Mouse (Mus musculus): ENCODE results near the gene S1pr2. TPM values are rescaled to one million over a fixed set of nuclear protein-coding genes. Genes with fewer than 3 reads are reported as not detected.
A peak's percentile ranks its signal among the peaks of the same experiment; 100 is the strongest.

S1pr2 gene
- polyA plus RNA-seq, 1 experiment, result 4.0 TPM

DNA sequence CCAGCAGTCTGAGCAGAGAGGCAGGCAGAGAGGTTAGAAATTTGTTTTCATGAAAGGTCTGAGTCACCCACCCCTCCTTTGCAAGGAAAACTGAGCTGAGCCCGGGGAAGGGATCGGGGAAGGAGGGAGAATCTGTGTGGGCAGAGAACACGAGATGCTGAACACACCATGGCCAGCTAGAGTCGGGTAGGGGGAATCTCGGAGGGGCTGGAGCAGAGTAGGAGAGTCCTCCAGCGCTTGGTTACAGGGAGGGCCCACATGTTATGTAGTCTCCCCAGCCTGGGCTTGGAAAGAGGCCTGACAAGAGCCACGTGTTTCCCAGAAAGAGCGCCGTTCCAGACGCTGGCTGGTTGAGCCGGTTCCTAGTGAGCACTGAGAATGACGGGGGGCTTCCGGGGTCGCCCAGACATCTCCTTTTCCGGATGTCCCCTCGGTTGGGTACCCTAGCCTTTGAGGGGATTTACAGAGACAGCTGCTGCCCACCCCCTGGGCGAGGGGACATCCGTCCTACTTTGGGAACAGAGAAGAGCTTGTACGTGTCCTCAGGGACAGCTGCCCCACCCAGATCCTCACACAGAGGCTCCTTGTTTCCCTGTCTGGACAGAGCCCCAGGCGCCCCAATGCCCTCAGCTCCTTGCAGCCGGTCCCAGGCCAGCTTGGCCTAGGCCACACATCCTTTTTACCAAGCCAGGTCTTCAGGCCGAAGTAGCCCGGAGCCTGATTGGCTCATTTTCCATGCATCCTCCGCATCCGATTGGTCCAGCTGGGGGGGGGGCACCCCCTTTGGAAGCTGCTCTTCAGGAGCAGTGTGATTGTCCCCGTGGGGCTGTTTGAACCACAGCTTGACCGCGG lies 4.2 kb downstream of the S1pr2 start:
- Histone ChIP-seq H3K4me3 (replicated peaks) (no peak overlapping the region), H3K9me3 (no peaks in the 10 kb centered on the region), H3K4me1 (peaks cover 88% of the 10 kb centered on the region), H3K27me3 (replicated peaks) (no peaks in the 10 kb centered on the region), H3K36me3 (replicated peaks; ENCODE audit: low read length) (peaks cover 51% of the 10 kb centered on the region)
- TF ChIP-seq GATA1 (IDR thresholded peaks at IDR 0.05; ENCODE audit: borderline replicate concordance, low read length), result no peak
- TF ChIP-seq FLI1 (IDR thresholded peaks at IDR 0.05; ENCODE audit: low read length), result no peak

DNA sequence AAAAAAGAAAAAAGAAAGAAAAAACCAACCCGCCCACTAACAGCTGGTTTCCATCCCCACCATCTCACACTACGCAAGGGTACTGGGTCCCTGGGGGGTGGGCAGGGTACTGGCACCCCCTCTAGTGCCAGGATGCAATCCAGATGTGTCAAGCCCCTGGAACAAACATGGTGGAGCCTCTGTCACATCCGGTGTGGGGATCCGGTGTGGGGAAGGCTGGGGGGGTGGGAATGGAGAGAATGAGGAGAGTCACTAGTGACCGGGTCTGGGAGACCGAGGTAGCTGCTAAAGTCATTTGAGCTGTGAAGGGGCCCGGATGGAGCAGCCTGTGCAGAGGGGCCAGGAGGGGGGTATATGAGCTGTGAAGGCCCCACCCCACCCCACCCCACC lies 4.8 kb downstream of the S1pr2 start:
- peaks cover 57% of the 10 kb centered on the region for H3K36me3 ChIP-seq (replicated peaks; ENCODE audit: low read length)
- peaks cover 88% of the 10 kb centered on the region for H3K4me1 ChIP-seq

DNA sequence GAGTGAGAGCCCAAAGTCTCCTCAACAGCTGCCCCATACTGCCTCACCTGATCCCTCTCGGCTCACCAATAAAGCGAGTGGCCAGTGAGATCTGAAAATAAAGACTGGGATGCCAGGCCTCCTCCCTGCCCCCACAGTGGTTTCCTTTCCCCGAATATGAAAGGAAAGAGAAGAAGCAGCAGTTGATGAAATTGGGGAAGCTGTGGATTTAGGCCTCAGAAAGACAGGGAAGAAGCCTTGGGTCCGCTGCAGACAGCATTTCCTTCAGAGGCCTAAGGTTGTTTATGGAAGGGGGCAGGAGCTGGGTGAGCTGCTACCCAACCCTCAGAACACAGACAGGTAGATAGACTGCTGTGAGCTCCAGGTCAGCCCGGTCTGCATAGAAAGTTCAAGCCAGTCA lies 9.8 kb downstream of the S1pr2 start:
- TF ChIP-seq FLI1 (IDR thresholded peaks at IDR 0.05; ENCODE audit: low read length) (no peak), GATA1 (IDR thresholded peaks at IDR 0.05; ENCODE audit: borderline replicate concordance, low read length) (no peak)
- H3K4me3 ChIP-seq (replicated peaks), result peak overlapping the region; percentile 85
- H3K27me3 ChIP-seq (replicated peaks), result no peaks in the 10 kb centered on the region
- H3K4me1 ChIP-seq, result peaks cover 94% of the 10 kb centered on the region
- no peaks in the 10 kb centered on the region for H3K9me3 ChIP-seq
- H3K36me3 ChIP-seq (replicated peaks; ENCODE audit: low read length), result peaks cover 79% of the 10 kb centered on the region

More for the DNA sequence above, 4.8 kb downstream of the S1pr2 start:
- no peak overlapping the region for H3K4me3 ChIP-seq (replicated peaks)
- no peaks in the 10 kb centered on the region for H3K27me3 ChIP-seq (replicated peaks)
- H3K9me3 ChIP-seq, result no peaks in the 10 kb centered on the region
- TF ChIP-seq FLI1 (IDR thresholded peaks at IDR 0.05; ENCODE audit: low read length) (no peak), GATA1 (IDR thresholded peaks at IDR 0.05; ENCODE audit: borderline replicate concordance, low read length) (no peak)

DNA sequence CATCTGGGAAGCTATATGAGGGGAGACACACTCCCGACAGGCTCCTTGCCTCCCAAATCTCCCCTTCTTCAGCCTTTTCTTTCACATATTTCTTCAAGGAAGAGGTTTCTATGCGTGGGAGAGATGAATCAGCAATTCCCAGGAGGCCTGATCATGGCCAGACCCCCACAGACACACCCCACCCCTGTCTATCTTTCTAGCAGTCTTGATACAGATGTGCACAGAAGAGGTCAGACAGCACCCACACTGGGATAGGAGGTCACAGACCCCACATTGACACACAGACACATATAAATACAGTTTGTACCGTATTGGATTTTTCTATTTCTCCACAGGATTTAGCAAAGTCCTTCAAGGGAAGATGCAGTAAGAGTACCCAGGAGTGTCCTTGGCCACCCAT lies 10.6 kb downstream of the S1pr2 start:
- no peaks in the 10 kb centered on the region for H3K9me3 ChIP-seq
- TF ChIP-seq GATA1 (IDR thresholded peaks at IDR 0.05; ENCODE audit: borderline replicate concordance, low read length) (no peak), FLI1 (IDR thresholded peaks at IDR 0.05; ENCODE audit: low read length) (no peak)
- H3K27me3 ChIP-seq (replicated peaks), result no peaks in the 10 kb centered on the region
- H3K4me3 ChIP-seq (replicated peaks), result peak overlapping the region; percentile 85
- peaks cover 71% of the 10 kb centered on the region for H3K36me3 ChIP-seq (replicated peaks; ENCODE audit: low read length)
- H3K4me1 ChIP-seq, result peaks cover 94% of the 10 kb centered on the region

DNA sequence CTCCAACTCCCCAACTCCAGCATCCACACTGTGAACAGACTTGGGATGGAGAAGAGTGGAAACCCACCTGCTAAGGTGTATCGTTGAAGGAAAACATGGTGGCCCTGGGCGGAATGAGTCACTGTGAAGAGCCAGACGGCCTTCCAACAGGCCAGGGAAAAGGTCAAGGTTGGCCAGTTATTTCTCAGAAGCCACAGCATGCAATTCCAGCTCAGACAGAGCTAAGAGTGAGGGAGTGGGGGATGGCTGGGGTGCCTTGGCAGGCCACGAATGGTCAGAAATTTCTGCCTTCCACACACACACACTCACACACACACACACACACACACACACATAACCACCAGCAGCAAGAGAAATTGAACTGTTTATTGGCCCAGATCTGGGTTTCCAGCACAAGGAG lies 11.0 kb downstream of the S1pr2 start:
- H3K27me3 ChIP-seq (replicated peaks), result no peaks in the 10 kb centered on the region
- peak overlapping the region; percentile 85 for H3K4me3 ChIP-seq (replicated peaks)
- H3K36me3 ChIP-seq (replicated peaks; ENCODE audit: low read length), result peaks cover 67% of the 10 kb centered on the region
- H3K9me3 ChIP-seq, result no peaks in the 10 kb centered on the region
- TF ChIP-seq GATA1 (IDR thresholded peaks at IDR 0.05; ENCODE audit: borderline replicate concordance, low read length) (no peak), FLI1 (IDR thresholded peaks at IDR 0.05; ENCODE audit: low read length) (no peak)
- peaks cover 94% of the 10 kb centered on the region for H3K4me1 ChIP-seq

DNA sequence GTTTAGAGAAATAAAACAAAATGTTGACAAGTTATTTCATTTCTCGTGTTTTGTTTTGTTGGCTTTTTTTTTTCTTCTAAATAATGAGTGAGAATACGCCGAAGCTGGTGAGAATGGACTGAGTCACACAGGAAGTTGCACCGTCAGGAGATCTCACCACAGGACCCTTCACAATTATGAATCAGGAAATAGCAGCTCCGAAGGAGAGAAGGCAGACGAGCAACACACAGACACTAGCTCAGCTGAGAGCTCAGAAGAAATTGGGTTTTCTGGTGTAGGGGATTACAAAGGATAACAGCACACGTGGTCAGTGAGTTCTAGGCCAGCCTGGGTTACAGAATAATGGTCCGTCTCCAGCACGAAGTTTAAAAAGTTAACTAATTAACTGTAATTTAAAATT lies 15.0 kb downstream of the S1pr2 start:
- Histone ChIP-seq H3K9me3 (no peaks in the 10 kb centered on the region), H3K36me3 (replicated peaks; ENCODE audit: low read length) (peaks cover 31% of the 10 kb centered on the region), H3K4me1 (peaks cover 85% of the 10 kb centered on the region), H3K27me3 (replicated peaks) (no peaks in the 10 kb centered on the region), H3K4me3 (replicated peaks) (peak overlapping the region; percentile 77)
- no peak for TF ChIP-seq FLI1 (IDR thresholded peaks at IDR 0.05; ENCODE audit: low read length)

DNA sequence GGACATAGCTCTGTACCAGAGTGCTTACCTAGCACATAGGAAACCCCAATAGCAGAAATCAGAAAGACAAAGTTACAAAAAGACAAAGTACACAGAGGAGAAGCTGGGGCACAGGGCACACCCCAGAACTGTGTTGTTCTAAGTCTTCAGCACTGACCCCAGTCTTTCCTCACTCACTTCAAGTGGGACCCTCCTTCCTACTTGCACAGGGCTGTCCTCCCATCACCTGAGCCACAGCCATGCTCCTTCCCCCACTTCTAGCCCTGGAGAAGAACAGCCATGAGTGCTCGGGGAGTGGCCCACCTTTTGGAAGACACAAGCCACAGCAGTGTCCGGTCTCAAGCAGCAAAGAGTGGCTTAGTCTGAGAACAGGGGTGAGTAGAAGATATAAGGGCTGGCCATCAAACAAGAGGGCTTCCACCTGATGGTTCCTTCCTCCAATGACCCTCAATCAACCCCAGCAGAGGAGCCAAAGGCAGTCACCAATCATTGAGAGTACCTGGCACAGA lies 17.1 kb downstream of the S1pr2 start, which contains the start of gene Dnmt1:
TSS of gene Dnmt1 (minus strand) at position 459 of the 509 bp plus-strand sequence.
- no peak within 1 kb of the TSS for H3K4me3 ChIP-seq (replicated peaks)
- no peaks in the 10 kb centered on the region for H3K27me3 ChIP-seq (replicated peaks)
- TF ChIP-seq GATA1 (IDR thresholded peaks at IDR 0.05; ENCODE audit: borderline replicate concordance, low read length) (no peak), FLI1 (IDR thresholded peaks at IDR 0.05; ENCODE audit: low read length) (no peak)
- H3K9me3 ChIP-seq, result no peaks in the 10 kb centered on the region
- H3K36me3 ChIP-seq (replicated peaks; ENCODE audit: low read length), result peaks cover 14% of the 10 kb centered on the region
- peaks cover 71% of the 10 kb centered on the region for H3K4me1 ChIP-seq

DNA sequence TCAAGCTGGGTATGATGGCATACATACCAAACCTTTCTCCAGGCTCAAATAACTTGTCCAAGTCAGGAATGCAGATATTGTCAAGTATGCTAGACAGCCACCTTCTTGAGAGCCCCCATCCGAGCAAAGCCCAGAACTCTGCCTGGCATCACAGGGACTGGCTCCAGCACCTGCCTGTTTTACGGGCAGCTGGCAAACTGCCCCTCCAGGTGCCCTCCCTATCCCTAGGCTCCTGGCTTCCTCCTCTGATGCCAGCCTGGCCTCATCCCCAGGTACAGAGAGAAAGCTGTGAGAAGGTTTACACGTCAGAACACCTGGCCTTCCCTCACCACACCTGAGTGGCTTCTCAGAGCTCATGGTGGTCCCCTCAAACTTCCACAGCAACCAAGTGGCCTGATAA lies 19.6 kb downstream of the S1pr2 start:
- Histone ChIP-seq H3K4me1 (peaks cover 56% of the 10 kb centered on the region), H3K9me3 (no peaks in the 10 kb centered on the region), H3K36me3 (replicated peaks; ENCODE audit: low read length) (no peaks in the 10 kb centered on the region), H3K4me3 (replicated peaks) (no peak overlapping the region), H3K27me3 (replicated peaks) (no peaks in the 10 kb centered on the region)
- no peak for TF ChIP-seq FLI1 (IDR thresholded peaks at IDR 0.05; ENCODE audit: low read length)

DNA sequence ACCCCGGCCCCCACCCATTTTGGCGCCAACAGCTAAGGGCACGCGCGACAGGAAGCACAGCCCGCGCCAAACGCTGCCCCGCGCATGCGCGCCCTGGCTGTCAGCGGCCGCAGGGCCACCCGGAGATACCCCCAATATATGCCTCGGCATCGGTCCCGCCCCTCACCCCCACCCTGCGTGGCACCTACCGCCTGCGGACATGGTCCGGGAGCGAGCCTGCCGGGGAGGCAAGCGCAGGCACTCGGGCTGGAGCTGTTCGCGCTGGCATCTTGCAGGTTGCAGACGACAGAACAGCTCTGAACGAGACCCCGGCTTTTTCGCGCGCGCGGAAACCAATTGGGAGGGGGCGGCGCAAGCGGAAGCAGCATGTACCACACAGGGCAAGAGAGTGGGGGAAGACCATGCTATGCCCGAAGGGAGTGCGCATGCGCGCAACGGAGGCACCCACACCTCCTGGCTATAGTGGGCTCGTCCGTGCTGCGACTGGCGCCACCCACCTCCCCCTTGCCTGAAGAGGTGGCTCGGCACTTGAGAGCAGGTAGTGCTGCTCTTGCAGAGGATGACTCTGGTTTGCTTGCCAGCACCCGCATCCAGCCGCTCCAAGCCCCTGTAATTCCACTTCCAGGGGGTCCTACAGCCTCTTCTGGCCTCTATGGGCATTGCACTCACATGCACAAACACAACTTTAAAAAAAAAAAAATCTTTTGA lies 23.9 kb downstream of the S1pr2 start:
- H3K36me3 ChIP-seq (replicated peaks; ENCODE audit: low read length), result peaks cover 17% of the 10 kb centered on the region
- TF ChIP-seq FLI1 (IDR thresholded peaks at IDR 0.05; ENCODE audit: low read length), result peak; percentile 37; the same call in 1 of the 2 replicates
- no peak for TF ChIP-seq GATA1 (IDR thresholded peaks at IDR 0.05; ENCODE audit: borderline replicate concordance, low read length)
- peaks cover 63% of the 10 kb centered on the region for H3K4me1 ChIP-seq
- no peaks in the 10 kb centered on the region for H3K27me3 ChIP-seq (replicated peaks)
- peak overlapping the region; percentile 93 for H3K4me3 ChIP-seq (replicated peaks)
- H3K9me3 ChIP-seq, result no peaks in the 10 kb centered on the region

All from megakaryocyte, embryonic 14.5 days (primary cell).